Mouse (Mus musculus) retina, postnatal 1 day (tissue): Measurements from ENCODE around the gene Atp6v1fnb.

Experiments used
- DNase-seq: peaks from one replicate; pipeline ENCODE4 v3.0.0-alpha.2; 2012

Atp6v1fnb gene

DNA sequence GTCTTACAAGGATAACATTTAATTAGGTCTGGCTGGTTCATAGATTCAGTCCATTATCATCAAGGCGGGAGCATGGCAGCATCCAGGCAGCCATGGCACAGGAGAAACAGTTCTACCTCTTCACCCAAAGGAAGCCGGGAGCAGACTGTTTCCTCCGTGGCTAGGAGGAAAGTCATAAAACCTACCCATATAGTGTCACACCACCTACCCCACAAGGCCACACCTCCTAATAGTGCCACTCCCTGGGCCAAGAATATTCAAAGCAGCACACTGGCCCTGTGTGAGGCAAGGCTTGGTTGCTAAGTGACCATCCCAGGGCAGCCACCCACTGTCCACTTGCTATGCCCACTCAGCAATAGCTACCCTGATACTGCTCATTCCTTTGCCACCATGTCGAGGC lies at the start of gene Atp6v1fnb:
Atp6v1fnb (plus strand) TSS at position 301 of the 400 bp plus-strand sequence.
- no peak for DNase-seq

DNA sequence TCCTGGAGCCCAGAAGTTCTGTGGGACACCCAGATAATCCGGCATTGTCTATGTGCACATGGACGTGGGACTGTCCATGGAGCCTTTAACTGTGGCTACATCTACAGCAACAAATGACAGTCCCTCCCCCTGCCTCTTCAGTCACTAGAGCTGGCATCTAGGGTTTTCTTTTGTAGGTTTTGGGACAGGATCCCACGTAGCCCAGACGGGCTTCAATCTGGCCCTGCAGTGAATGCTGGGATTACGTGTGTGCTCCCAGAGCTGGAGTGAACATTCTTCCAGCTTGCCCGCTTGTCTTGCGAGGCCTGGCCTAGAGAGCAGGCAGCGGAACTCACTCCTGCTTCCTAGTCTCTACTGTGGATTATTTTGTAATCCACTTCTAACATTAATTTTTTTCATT lies 46.1 kb upstream of the Atp6v1fnb start:
- no peak for DNase-seq

DNA sequence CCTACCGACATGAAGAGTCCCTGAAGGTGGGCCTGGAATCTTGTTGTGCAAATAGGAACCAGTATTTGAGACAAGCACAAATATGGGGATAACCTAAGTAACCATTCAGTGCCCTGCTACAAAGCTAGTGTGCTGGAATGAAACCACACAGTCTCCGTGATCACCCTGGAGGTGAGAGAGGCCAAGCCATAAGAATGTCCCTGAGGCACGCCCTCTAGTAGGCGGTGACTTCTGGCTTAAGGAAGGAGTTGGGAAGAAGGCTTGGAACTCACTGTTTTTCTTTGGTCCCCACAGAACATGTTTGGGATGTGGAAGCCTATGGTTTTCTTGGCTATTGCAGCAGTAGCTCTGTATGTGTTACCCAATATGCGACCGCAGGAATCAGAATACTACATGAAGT lies 44.9 kb upstream of the Atp6v1fnb start:
- no peak for DNase-seq

DNA sequence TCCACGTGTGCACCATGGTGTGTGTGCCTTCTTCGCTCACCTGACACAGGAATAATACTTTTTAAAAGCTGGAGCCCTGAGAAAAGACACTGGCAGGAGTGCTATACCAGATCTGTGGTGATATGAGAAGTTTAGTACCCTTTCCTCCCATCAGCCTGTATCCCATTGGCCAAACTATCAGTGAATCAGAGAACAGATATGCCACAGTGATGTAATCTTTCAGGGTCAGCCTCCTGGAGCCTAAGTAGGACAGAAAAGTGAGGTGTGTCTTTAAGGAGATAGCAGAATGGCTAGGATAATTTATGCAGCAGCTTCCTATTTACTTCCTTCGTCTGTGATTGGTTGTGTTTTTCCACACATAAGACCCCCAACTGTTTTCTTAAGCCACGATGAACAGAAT lies 43.1 kb upstream of the Atp6v1fnb start:
- no peak for DNase-seq

DNA sequence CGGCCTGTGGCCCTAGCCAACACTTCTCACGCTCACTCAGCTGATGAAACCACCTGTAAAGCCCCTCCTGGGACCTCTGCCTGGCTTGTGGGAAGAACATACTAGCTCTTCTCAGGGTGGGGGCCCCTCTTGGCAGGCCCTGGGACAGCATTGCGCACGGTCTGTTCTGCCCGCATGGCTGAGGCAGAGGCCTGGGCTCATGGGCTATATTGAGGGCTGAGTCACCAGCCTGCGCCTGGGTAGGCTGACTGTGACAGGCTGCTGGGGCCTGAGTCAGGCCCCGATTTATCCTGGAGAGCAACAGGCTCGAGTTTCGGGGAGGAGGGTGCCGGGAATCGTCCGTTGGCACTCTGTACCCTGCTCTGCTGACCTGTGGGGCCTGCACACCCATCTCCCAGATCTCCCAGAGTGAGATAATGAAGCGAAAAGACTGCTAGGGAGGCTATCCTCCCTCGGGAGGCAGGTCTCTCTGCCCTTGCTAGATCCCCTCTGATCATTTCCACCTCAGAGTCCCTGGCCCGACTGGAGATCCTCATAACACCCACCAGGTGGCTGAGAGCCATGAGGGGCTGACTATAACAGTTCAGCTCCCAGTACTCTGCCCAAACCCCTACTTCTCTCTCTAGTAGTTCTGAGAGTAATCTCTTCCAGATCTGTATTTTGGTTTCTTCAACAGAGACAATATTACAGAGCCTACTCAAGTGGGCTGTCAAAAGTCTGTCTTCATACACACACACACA lies 40.4 kb upstream of the Atp6v1fnb start:
- no peak for DNase-seq

DNA sequence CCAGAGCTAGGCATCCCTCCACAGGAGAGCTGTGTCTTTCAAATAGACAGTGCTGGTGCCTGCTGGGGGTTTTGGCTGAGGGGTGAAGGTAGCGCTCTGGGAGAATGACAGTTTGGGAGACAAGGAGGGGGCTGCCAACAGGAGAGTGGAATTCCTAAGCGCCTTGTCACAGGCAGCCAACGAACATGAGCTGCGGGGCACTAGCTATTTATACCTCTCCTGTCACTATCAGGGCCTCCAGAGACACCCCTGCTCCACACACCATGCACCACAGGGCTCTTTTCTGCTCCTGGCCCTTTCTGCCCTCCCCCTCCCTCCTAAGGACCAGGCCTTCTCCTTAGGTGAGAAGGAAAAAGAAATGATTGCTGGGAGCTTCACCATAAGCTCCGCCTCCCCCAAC lies 39.8 kb upstream of the Atp6v1fnb start:
- no peak for DNase-seq

DNA sequence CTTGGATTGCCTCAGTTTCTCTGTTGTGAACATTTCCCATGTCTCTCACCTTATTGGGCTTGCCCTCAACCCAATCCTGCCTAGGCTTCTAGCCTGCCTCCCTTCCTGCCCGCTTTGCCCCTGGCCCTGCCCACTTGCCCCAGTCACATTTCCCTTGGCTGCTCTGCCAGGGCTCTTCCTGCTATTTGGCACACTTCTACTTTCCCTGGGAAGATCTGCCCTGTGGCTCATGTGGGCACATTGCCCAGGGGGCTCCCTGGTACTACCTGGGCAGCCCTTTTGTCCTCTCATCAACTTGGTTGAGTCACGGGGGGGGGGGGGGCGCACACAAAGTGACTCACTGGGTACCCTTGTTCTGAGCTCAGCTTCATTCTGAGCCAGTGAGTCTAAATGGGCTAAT lies 39.1 kb upstream of the Atp6v1fnb start:
- no peak for DNase-seq

DNA sequence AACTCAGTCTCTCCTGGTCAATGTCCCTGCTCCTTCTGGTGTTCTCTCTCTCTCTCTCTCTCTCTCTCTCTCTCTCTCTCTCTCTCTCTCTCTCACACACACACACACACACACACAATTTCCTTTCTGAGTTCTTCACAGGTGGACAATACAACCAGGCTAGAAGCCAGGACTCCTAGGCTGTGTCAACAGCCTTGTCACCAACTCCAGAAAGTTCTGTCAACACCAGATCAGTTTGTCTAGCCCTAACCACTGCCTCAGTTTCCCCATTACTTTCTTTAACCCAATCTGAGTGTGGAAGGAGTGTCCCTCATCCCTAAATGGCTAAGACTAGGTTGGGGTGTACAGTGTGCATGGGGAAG lies 38.6 kb upstream of the Atp6v1fnb start:
- DNase-seq, result no peak

DNA sequence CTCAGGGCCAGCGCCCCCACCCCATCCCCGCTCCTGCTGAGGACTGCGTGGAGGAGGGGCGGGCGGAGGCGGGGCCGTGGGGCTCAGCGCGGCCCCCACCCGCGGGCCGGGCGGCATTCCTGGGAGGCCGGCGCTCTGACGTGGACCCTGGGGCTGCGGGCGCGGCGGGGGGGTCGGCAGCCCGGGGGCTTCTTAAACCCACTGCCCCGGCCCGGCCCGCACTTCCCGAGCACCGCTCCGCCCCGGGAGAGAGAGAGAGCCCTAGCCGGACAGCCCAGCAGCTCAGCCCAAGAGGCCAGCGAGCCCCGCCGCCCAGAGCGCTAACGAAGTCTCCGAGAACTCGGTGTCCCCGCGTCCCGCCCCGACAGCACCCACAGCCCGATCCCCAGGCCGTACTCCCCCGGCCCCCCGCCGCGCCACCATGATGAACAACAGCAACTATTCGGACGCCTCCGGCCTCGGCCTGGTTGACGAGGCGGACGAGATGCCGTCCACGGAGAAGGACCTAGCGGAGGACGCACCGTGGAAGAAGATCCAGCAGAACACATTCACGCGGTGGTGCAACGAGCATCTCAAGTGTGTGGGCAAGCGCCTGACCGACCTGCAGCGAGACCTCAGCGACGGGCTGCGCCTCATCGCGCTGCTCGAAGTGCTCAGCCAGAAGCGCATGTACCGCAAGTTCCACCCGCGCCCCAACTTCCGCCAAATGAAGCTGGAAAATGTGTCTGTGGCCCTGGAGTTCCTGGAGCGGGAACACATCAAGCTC lies 38.0 kb upstream of the Atp6v1fnb start, which contains the start of gene Flnc:
Flnc (plus strand) TSS at position 219 of the 766 bp plus-strand sequence.
- peak; percentile 49 for DNase-seq

DNA sequence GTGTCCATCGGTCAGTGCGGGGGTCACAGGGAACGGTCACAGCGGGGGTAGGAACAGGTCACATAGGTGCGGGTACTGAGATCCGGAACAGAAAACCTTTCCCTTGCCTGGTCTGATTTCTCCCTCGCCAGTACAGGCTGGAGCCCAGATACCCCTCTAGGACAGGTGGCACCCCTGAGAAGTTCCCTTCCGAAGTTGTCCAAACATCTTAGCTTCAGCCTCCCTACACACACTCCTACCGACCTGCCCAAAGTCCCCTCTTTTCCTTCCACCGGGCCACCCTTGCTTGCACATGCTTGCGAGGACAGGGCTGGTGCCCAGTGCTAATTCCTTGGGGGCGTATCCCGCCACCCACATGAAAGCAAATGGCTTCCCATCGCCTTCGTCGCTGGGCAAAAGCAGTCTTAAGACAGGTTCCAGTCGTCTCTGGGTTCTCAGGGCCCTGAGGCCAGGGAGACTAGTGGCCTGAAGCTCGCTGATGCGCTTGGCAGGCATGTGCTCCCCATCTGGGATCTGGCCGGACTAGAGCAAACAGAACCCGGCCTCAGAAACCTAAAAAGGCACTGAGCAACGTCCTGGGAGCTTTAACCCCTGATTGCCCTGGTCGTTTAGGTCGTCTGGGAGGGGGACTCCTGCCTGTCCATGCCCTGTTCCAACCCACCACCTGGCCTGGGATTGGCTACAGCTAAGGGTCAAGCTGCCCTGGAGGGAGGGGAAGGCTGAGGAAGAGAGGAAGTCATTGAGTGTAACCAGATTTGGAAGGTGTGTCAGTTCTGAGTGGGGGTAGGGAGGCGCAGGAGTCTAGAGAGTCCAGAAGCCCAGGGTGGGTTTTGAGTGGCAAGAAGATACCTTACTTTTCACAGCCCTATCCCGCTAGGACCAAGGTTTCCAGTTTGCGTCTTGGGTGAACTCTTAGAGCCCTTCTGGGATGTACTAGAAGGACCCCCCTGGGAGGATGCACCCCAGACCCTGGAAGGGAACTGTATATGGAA lies 37.1 kb upstream of the Atp6v1fnb start:
- DNase-seq, result no peak

DNA sequence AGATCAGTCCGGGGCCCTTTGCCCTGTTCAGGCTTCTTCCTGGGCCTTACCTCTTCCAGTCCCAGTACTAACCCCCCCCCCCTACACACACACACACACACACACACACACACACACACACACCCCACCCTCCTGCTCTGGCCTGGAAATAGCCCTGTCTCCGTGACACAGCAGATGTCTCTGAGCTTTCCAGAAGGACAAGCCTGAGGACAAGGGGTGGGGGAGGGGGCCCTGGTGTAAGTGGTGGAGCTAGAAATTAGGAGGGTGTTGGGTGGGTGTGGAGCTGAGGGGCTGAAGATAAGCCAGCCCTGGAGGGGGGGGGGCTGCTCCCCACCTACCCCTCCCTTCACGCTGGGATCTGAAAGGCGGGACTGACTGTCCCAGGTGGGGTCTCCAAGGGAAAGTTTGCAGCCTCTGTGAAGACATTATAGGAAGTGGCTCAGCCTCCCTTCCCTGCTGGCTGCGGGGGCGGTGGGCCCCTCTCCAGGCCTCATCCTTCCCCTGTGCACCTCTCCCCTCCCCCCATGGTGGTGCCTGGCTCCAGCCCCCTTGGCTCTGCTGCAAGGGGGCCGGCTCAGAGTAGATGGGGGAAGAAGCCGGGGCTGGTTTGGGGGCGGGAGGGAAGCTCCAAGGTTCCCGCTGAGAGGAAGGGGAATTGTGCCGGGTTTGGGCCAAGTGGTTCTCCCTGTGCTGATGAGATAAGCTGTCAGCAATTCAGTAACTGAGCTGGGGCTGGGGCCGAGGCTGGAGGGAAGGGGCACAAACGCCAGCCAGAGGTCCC lies 36.1 kb upstream of the Atp6v1fnb start:
- peak; percentile 79 for DNase-seq

DNA sequence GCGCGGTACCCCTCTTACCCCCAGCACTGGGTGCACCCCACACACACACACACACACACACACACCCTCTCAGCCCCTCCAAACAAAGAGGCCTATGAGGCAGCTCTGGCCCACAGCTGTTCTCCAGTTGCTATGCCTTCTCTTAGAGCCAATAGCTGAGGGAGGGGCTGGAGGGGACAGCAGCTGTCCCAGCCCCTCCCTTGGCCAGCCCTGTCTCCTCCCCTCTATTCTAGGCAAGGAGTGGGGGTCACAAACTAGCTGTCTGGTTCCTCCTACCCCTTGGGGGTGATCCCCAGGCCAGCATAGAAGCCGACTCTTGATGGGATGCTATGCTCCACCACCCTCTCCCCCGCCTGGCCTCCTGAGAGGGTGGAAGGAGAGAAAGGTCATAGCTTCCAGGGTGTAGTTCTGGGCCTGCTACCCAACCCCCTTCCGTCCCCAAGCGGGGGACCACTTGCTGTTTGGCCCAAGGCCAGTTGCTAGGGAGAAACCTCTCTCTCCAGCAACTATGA lies 35.2 kb upstream of the Atp6v1fnb start:
- peak; percentile 55 for DNase-seq

DNA sequence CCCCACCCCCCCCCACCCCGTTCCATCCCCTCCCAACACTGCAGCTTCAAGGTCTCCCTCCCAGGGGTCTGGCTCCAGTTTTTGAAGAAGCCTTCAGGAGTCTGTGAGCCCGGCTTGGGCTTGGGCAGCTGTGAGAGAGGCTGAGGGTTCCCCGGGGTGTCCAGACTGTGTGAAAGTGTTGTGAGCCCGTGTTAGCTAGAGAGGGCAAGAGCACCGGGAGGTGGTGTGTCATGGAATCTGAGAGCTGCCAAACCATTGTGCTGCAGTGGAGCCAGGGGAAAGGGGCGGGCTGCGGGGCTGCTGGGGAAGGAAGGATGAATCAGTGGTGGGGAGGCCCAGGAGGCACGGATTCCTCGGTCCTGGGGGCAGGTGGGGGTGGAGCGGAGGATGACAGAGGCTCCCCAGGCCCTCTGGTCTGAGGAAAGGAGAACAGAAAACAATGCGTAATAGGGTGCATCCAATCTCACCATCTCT lies 34.7 kb upstream of the Atp6v1fnb start:
- peak; percentile 51 for DNase-seq

DNA sequence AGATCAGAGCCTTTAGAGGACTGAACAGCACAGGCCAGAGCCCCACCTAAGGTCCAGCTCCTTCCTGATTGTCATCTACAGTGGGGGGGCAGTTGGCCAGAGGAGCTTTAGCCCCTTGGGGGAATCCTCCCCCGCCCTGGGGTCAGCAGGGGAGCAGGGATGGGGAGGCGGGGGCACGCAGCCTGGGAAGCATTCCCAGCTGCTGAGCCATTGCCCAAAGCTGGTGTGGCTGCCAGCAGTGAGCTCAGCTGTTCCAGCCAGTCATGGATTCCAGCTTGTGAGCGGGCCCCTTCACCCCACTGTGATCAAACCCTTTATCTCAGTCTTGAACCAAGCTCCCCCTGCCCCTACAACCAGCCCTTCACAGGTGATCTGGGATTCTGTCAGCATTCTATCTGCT lies 32.0 kb upstream of the Atp6v1fnb start:
- DNase-seq, result no peak

DNA sequence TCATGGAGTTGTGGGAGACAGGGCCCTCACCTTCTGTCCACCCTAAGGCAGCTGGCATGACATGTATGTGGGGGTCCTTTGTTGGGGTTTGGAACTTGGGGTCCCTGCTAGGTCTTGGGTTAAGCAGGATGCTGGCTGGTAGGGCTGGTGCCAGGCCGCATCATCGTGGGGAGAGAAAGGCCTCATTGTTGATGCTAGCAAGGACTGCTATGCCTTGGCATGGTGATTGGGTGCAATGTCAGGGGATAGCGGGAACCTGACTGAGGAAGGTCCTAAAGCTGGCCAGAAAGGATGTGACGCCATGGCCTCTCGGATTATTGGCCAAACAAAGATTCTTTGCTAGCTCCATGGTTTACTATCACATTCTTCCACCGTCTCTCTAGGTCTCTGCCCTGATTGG lies 31.4 kb upstream of the Atp6v1fnb start:
- DNase-seq, result no peak

DNA sequence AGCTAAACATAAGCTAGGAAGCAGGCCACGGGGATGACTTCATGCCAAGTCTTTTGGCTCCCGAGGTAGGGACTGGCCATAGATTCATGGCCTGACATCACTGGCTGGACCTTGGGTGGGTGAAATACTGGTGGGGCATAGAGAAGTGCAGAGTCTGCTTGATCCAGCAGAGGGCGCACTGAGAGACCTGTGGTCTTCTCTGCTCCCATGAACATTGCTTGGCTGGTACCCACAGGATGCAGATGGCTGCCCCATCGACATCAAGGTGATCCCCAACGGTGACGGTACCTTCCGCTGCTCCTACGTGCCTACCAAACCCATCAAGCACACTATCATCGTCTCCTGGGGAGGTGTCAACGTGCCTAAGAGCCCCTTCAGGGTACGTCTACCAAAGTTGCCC lies 26.5 kb upstream of the Atp6v1fnb start:
- peak; percentile 59 for DNase-seq

DNA sequence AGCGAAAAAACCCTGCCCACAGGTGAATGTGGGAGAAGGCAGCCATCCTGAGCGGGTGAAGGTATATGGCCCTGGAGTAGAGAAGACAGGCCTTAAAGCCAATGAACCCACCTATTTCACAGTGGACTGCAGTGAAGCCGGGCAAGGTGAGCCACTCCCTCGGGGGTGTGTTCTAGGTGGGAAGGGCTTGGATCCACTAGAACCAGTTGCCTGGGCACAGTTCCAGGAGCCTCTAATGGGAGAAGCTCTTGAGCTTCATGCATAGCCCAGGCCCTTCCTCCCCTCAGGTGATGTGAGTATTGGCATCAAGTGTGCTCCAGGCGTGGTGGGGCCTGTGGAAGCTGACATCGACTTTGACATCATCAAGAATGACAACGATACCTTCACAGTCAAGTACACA lies 25.9 kb upstream of the Atp6v1fnb start:
- no peak for DNase-seq

DNA sequence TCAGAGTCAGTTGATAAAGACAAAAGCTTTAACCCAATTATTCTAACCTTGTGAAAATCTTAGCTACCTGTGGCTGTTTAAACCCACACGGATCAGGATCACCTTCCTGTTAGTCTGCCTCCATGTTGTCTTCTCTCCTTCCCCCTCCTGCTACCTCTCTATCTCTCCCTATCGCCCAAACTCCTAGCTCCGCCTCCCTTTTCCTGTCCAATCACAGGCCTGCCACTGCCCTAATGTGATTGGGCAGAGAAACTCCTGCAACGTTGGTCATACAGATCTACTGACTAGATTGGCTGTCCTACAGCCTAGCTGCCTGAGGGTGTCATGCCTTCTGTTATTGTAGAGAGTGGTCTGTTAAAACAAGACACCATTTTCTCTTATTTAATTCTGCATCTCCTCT lies 21.4 kb upstream of the Atp6v1fnb start:
- DNase-seq, result peak; percentile 22

DNA sequence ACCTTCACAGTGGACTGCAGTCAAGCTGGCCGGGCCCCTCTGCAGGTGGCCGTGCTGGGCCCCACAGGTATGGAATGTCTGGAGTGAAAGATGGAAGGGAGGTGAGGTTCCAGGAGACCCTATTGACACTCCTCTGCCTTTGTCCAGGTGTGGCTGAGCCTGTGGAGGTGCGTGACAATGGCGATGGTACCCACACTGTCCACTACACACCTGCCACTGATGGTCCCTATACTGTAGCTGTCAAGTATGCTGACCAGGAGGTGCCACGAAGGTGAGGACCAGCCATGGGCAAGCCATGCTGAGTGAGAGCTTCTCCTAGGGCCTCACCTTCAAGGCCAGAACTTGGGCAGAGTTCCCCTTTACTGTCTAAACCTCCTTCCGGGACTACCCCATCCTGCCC lies 20.6 kb upstream of the Atp6v1fnb start:
- DNase-seq, result no peak

DNA sequence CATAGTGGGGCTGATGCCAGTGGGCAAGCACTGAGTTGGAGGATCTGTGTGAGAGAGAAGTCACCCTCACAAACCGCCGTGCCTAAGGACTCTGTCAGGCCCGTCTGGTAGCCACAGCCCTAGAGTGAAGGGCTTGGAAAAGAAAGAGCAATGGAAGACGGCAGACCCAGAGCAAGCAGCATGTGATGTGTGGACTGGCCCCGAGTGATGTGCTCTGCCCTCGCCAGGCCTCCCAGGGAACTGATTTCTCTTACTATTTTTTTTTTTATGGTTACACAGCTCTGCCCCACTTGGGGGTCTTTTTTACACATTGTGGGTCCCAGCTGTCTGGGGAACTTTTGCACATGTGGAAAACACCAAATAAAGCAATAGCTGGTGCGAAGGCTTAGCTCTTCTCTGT lies 9.7 kb upstream of the Atp6v1fnb start:
- DNase-seq, result no peak

DNA sequence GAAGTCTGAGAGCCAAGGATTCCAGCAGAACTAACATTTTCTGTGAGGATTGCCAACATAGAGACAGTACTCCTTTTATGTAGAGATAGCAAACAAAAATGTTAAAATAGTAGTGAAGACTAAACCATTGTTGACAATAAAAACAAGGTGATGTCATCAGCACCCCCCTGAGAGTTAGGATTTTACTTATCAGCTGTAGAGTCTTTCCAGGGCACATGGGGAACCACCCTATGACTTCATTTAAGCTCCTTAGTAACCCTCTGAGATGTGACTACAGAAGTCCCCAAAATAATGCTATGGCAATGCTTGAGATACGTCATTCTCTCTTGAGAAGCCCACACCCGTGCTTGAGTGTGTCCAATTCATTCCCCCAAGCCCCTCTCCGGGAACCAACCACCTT lies 7.8 kb upstream of the Atp6v1fnb start:
- DNase-seq, result no peak
